Mouse (Mus musculus): Measurements from ENCODE around the gene P4hb. TPM values are rescaled to one million over a fixed set of nuclear protein-coding genes. Genes with fewer than 3 reads are reported as not detected.
A peak's percentile ranks its signal among the peaks of the same experiment; 100 is the strongest.

Gene P4hb
- total RNA-seq (2021), result 100 to 1,000 TPM; 252 to 258 TPM

DNA sequence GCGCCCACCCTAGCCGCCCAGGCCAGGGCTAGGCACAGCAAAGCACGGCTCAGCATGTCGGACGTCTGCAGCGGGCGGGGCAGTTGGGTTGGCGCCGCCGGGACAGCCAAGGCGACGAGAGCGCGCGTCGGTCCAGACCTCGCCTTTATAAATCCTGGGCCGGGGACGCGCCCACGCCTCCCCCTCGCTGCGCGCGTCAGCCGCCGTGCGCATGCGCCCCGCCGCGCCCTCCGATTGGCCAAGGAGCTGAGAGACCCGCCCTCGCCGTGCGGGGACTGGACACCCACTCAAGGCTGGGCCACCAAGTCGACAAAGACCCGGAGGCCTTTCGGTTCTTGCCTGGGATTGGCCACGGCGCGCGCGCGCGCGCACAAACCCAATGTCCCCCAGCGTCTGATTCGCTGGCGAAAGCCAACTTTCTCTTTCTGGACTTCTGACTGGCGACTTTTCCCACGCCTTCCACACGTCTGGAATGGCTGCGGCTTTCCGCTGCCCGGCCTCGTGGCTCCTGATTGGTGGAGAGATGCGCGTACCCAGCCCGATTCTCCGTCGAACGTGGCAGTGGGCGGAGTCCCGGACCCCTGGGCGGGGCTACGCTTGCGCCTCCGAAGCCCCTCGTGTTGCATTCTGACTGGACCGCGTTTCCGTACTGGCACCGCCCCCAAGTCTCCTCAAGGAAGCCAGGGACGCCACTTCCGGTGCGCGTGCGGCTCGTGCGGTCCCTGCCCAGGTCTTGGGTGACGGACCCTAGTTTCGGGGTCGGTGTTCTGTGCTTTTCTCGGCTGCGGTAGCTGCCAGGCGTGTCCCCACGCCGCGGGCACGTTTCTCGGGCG lies at the start of gene P4hb:
Gene P4hb, minus strand, starts transcription at position 502 of the 833 bp plus-strand sequence.
- DNase-seq, result peak; percentile 99
- intact Hi-C loops (cut with DNase I), result loop anchor here (1.0 kb wide), 1 partner anchor 8 kb away; the partner anchor contains the start of gene Arhgdia

GRCm38 (mm10) chr11:120622805-120623204 lies 49.8 kb upstream of the P4hb start:
- intact Hi-C loops (cut with DNase I), result no loop called here
- DNase-seq, result no peak

DNA sequence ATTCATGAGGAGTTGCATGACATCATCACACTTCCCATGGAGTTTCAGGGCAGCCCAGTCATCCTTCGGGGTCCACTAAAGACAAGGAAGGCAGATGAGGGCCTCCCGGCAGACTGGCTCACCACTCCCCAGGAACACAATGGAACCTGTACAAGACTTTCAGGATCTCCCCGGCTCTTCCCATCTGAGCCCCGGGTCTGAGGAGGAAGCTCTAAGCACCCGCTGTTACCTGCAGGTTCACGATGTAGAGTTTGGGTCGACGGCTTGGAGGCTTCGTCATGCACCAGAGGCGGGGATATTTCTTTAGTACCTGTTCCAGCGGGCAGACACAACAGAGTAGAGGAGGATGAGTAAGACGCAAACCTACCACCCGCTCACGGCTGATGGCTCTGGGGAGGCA lies 47.1 kb upstream of the P4hb start:
- intact Hi-C loops (cut with DNase I), result no loop called here
- DNase-seq, result no peak

DNA sequence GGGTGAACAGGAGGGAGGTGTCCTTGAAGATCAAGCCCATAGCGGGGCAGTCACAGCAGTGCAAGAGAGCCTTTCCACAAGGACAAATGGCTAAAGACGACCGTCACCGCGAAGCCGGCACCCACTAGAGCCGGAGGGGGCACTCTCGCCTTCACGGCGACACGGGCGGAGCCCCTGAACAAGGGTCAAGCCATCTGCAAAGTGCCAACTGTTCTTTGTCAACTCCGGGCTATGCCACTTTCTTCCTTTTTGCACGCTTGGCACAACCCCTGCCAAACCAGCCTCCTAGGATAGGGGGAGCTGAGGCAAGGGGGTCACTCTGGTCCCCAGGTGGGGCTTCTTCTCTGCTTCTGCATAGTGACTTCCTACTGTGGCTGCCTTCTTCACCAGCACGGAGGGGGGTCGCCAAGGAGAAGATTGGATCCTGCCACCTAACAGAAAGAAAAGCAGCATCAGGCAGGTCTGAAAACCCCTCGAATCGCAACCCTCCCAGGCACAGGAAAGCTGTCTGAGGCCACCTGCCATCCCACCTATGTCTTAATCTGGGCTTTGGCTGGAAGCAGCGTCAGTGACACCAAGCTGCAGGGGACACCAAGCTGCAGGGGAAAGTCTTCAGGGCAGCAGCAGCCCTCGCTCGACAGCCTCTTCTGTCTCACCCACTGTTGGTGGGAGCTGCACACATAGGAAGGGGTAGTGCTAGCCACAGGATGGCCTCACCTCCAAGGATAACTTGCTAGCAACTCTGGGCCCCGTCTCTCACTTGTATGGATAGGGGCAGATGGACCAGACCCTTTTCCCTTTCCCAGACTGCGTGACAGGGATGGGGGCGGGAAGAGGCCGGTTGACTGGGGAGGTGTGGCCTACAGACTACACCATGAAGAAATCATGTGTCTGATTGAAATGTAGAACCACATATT lies 45.8 kb upstream of the P4hb start:
- no peak for DNase-seq
- intact Hi-C loops (cut with DNase I), result no loop called here

- intact Hi-C loops (cut with DNase I), result no loop called here
- peak; percentile 84 to 86 for DNase-seq
Measured at GRCm38 (mm10) chr11:120617519-120618112, 44.6 kb upstream of the P4hb start, which contains the start of gene Pcyt2. Gene Pcyt2 (minus strand): TSS chr11:120617936.

DNA sequence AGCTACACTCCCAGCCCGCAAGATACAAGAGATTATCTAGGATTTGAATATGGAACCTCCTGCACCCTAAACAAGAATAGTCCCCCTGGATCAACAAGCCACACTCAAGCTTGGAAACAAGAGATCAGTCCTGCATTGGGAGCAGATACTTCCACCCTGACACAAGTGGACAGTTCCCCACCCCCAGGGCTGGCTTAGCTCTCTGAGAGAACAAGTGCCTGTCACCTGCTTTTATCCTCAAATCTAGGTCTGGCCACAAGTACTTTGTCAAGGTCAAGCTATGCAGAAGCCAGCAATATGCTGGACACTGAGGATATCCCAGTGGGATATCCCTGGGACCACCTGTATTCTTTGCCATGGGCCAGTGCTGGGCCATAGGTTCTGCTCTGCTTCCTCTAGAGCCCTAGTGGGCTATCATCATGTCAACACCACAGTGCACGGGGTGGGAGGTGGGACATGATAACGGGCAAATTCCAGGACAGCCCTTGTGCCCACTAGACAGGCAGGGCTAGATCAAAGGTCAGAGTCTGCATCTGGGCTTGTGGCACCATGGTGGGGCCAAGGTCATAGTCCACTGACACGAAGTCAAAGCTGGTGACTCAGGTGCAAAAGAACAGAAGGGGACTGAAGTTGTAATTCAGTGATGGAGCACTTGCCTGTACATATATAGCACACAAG lies 43.7 kb upstream of the P4hb start:
- intact Hi-C loops (cut with DNase I), result no loop called here
- DNase-seq, result no peak

GRCm38 (mm10) chr11:120615606-120616203 lies 42.7 kb upstream of the P4hb start:
- DNase-seq, result no peak
- intact Hi-C loops (cut with DNase I), result no loop called here

DNA sequence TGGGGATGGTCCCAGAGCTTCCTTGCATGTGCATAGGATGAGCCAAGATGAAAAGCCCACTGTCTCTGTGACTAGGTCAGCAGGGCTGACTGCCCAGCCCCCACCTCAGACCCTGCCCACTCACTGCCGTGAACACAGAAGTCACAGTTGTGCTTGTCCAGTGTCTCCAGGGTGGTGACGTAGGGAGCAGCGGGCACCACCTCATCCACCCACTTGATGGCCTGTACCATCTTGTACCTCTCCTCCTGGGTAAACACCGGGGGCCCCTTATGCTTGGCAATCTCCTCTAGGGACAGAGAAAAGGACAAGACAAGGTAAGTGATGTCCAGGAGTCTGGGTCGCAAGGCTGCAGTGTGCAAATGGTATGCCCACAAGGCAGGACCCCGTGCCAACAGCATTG lies 42.1 kb upstream of the P4hb start:
- no peak for DNase-seq
- intact Hi-C loops (cut with DNase I), result no loop called here

- intact Hi-C loops (cut with DNase I), result no loop called here
Measured at GRCm38 (mm10) chr11:120613976-120614375, 40.9 kb upstream of the P4hb start.

DNA sequence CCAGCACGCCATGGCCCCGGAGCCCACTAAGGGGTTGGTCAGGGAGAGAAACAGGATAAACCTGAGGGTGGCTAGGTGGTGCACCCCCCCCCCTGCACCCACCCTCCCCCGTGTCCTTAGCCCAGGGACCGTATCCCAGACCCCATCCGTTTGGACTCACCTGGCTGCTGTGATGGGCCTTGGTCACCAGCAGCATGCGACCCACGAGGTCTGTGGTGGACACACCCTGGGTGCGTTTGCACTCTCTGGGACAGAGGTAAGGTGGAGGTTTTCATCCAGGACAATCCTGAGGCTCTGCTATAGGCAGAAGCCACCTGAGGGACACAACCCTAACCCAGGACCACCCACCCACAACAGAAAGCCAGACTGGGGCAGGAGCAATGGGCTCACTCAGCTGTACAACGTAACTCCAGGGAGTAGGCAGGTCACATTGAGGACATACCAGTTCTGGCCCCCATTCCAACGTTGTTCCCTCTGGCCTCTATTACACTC lies 40.5 kb upstream of the P4hb start:
- intact Hi-C loops (cut with DNase I), result no loop called here
- no peak for DNase-seq

More at GRCm38 (mm10) chr11:120613976-120614375, 40.9 kb upstream of the P4hb start:
- DNase-seq, result no peak

- peak; percentile 73 to 82 for DNase-seq
- intact Hi-C loops (cut with DNase I), result loop anchor here (1.0 kb wide), 2 partner anchors 96 to 123 kb away; no protein-coding TSS in a partner anchor
Measured at GRCm38 (mm10) chr11:120612763-120613162, 39.7 kb upstream of the P4hb start.

DNA sequence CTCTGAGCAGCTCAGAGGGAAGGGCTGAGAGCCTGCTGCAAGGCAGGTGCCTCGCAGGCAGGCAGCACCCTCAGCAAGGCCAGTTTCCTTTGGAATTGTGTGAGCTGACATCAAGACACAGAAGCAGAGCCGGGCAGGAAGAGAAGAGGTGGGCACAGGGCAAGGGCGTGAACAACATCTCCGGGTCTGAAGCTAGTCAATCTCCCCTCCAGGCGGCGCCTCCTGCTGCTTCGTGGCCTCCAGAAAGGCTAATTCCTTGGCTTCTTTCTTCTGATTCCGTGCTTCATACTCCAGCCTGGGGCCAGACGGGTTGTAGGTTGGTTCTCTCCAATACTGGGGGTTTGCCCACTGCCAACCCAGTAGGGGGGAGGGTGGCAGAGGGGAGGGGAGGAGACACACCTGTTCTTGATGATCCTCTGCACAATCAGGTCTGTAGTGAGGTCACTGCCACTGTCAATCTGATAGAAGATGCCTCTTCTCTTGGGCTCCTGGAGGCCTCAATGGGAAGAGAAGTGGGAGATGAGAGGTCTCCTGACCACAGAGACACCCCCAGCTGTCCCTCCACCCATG lies 37.5 kb upstream of the P4hb start:
- intact Hi-C loops (cut with DNase I), result no loop called here
- no peak for DNase-seq

GRCm38 (mm10) chr11:120609250-120609649 lies 36.2 kb upstream of the P4hb start:
- DNase-seq, result no peak
- intact Hi-C loops (cut with DNase I), result no loop called here

GRCm38 (mm10) chr11:120608241-120609034 lies 35.4 kb upstream of the P4hb start, which contains the start of gene Npb:
Gene Npb (plus strand): TSS chr11:120608477.
- intact Hi-C loops (cut with DNase I), result no loop called here
- DNase-seq, result no peak

GRCm38 (mm10) chr11:120606764-120607163 lies 33.7 kb upstream of the P4hb start:
- DNase-seq, result no peak
- intact Hi-C loops (cut with DNase I), result no loop called here

DNA sequence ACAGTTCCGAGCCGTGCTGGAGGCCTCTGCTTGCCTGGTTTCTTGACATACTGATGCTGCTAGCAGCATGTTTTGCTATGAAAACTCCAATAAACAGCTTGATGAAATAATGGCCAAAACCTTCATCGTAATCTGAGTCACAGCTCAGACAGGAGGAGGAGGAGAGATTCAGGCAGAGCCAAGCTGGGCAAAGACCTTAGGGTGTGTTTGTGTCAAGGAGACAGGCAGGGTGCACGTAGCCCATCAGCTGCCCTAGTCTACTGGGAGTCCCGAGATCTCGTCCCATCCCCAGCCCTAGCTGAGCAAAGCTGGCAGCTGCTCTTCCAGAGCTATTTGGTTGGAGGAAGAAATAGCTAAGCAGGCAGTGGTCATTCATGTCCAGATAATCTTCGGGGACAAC lies 32.6 kb upstream of the P4hb start:
- no peak for DNase-seq
- intact Hi-C loops (cut with DNase I), result no loop called here

DNA sequence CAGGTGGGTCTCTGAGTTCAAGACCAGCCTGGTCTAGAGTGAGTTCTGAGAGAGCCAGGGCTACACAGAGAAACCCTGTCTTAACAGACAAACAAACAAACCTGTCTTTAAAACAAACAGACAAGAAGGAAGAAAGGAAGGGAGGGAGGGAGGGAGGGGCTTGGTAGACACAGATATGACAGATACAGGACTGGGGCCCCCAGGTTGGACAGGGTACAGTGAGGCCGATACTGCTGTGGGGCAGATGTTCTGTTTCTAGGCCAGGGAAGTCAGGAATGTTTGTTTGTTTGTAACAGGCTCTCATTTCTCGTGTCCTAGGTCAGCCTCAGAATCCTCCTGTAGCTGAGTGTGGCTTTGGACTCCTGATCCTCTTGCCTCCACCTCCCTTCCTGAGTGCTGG lies 30.5 kb upstream of the P4hb start:
- intact Hi-C loops (cut with DNase I), result no loop called here
- DNase-seq, result no peak

- DNase-seq, result no peak
- intact Hi-C loops (cut with DNase I), result no loop called here
Measured at GRCm38 (mm10) chr11:120600716-120601115, 27.7 kb upstream of the P4hb start.

Data from heart, postnatal 36 days (tissue).